Mouse (Mus musculus) adrenal gland (tissue): ENCODE measurements around the gene Bmp5.
"Not testable (repeated sequence)": the region's sequence is repeated elsewhere in the genome, so short reads cannot be mapped to it uniquely, and the experiment has no call there.

Experiments used
- intact Hi-C: fragments of 180-260 bp; cut with DNase I; formaldehyde crosslinking; loops from one replicate; pipeline ENCODE4 v1.15.1; 2025
- long read RNA-seq, 2 experiments: library from polyadenylated mRNA; unstranded; transcript quantifications; one replicate each; pipeline ENCODE4 v2.0.0; 2020; ENCODE audit warnings: borderline replicate concordance in 1 of 2; ENCODE audit not compliant: insufficient replicate concordance in 1 of 2

Bmp5 gene
- long read RNA-seq, experiment 1, partial matches to known transcripts: 1 of 1 reads
- long read RNA-seq, experiment 1, other reads (novel, unspliced or antisense): 0 of 1 reads
- long read RNA-seq, experiment 2, partial matches to known transcripts: 1 of 1 reads
- long read RNA-seq, experiment 2, other reads (novel, unspliced or antisense): 0 of 1 reads

- intact Hi-C loops: no loop called here
Observed at GRCm38 (mm10) chr9:75775129-75775845, at the start of gene Bmp5. Gene Bmp5, plus strand, starts transcription at chr9:75775364.

- intact Hi-C loops: loop anchor here (10.0 kb wide), 2 partner anchors 145 to 235 kb away; no protein-coding TSS in a partner anchor
Observed at GRCm38 (mm10) chr9:75760075-75760474, 15.1 kb upstream of the Bmp5 start.

GRCm38 (mm10) chr9:75761567-75761966 lies 13.6 kb upstream of the Bmp5 start:
- intact Hi-C loops: loop anchor here (10.0 kb wide), 2 partner anchors 143 to 233 kb away; no protein-coding TSS in a partner anchor

- intact Hi-C loops: loop anchor here (1.0 to 10.0 kb wide), 4 partner anchors 142 to 474 kb away; no protein-coding TSS in a partner anchor
Observed at GRCm38 (mm10) chr9:75762487-75762886, 12.7 kb upstream of the Bmp5 start.

- intact Hi-C loops: loop anchor here (10.0 kb wide), 2 partner anchors 140 to 230 kb away; no protein-coding TSS in a partner anchor
Observed at GRCm38 (mm10) chr9:75764792-75765191, 10.4 kb upstream of the Bmp5 start.

- intact Hi-C loops: loop anchor here (10.0 kb wide), 2 partner anchors 138 to 228 kb away; no protein-coding TSS in a partner anchor
Observed at GRCm38 (mm10) chr9:75766521-75766920, 8.6 kb upstream of the Bmp5 start.

GRCm38 (mm10) chr9:75769042-75769441 lies 6.1 kb upstream of the Bmp5 start:
- intact Hi-C loops: loop anchor here (10.0 kb wide), 2 partner anchors 136 to 226 kb away; no protein-coding TSS in a partner anchor

GRCm38 (mm10) chr9:75776153-75776552 lies 989 bp downstream of the Bmp5 start:
- intact Hi-C loops: no loop called here

- intact Hi-C loops: no loop called here
Observed at GRCm38 (mm10) chr9:75778762-75779346, 3.7 kb downstream of the Bmp5 start.

GRCm38 (mm10) chr9:75780558-75781276 lies 5.6 kb downstream of the Bmp5 start:
- intact Hi-C loops: no loop called here

- intact Hi-C loops: no loop called here
Observed at GRCm38 (mm10) chr9:75781600-75781999, 6.4 kb downstream of the Bmp5 start.

GRCm38 (mm10) chr9:75783573-75783972 lies 8.4 kb downstream of the Bmp5 start:
- intact Hi-C loops: no loop called here

- intact Hi-C loops: no loop called here
Observed at GRCm38 (mm10) chr9:75785959-75786358, 10.8 kb downstream of the Bmp5 start.

- intact Hi-C loops: no loop called here
Observed at GRCm38 (mm10) chr9:75787121-75787520, 12.0 kb downstream of the Bmp5 start.

- intact Hi-C loops: no loop called here
Observed at GRCm38 (mm10) chr9:75789879-75790428, 14.8 kb downstream of the Bmp5 start.

- intact Hi-C loops: no loop called here
Observed at GRCm38 (mm10) chr9:75804940-75805339, 29.8 kb downstream of the Bmp5 start.

- intact Hi-C loops: not testable (repeated sequence)
Observed at GRCm38 (mm10) chr9:75808179-75808578, 33.0 kb downstream of the Bmp5 start.

- intact Hi-C loops: no loop called here
Observed at GRCm38 (mm10) chr9:75808659-75809058, 33.5 kb downstream of the Bmp5 start.

GRCm38 (mm10) chr9:75815161-75815560 lies 40.0 kb downstream of the Bmp5 start:
- intact Hi-C loops: no loop called here

GRCm38 (mm10) chr9:75818400-75818799 lies 43.2 kb downstream of the Bmp5 start:
- intact Hi-C loops: no loop called here

GRCm38 (mm10) chr9:75832468-75832867 lies 57.3 kb downstream of the Bmp5 start:
- intact Hi-C loops: no loop called here
